26 mouse cellular contexts compared by ENCODE assay signal in genomic region chr8:67143479-67143878, GRCm38 (mm10).
A peak's percentile ranks its signal among the peaks of the same experiment; 100 is the strongest.
DNase-seq lines count a peak whose midpoint lies in the region; ATAC-seq and TF ChIP-seq lines count a peak whose summit lies in the region.
"Had no signal": no experiment of that assay in that cellular context is flagged by ENCODE, and none has a peak within 500 bp of the region (broad histone marks: within the 10 kb centered on the region; RNA-seq: fewer than 3 reads in every experiment).

No protein-coding gene starts in this region.

- no peaks in the 10 kb centered on the region for H3K27me3 ChIP-seq in limb, embryonic 14.5 days (ENCODE audit: control insufficient read depth, insufficient read depth, low read length)
- H3K27me3 ChIP-seq: embryonic facial prominence, embryonic 15.5 days; heart, embryonic 13.5 days; hindbrain, embryonic 15.5 days; limb, embryonic 12.5 days; liver, embryonic 12.5 days; midbrain, embryonic 12.5 days; neural tube, embryonic 13.5 days had no signal

- 29% methylated on average over 4 of the region's 4 CpGs for WGBS in limb, embryonic 14.5 days

- ATAC-seq in frontal cortex, adult (ENCODE audit: low TSS enrichment) = peak; percentile 52; the same call in 1 of the 2 replicates
- no peak for ATAC-seq in limb, embryonic 14.5 days (ENCODE audit: low FRiP score, low read depth)
- ATAC-seq: CD4-positive, CD25-positive, alpha-beta regulatory T cell, adult 4 months; forebrain, embryonic 14.5 days; liver, embryonic 12.5 days; liver, postnatal 0 days had no signal

- H3K4me1 ChIP-seq in limb, embryonic 14.5 days (ENCODE audit: control insufficient read depth, insufficient read depth, low read length) = no peaks in the 10 kb centered on the region
- H3K4me1 ChIP-seq: embryonic facial prominence, embryonic 15.5 days; heart, embryonic 13.5 days; hindbrain, embryonic 15.5 days; limb, embryonic 12.5 days; liver, embryonic 12.5 days; midbrain, embryonic 12.5 days; neural tube, embryonic 13.5 days had no signal

- no peak overlapping the region for H3K9ac ChIP-seq in limb, embryonic 14.5 days (ENCODE audit: low read depth, low read length, severe bottlenecking)
- H3K9ac ChIP-seq: embryonic facial prominence, embryonic 15.5 days; heart, embryonic 13.5 days; hindbrain, embryonic 15.5 days; limb, embryonic 12.5 days; liver, embryonic 12.5 days; liver, postnatal 0 days; midbrain, embryonic 12.5 days; neural tube, embryonic 13.5 days had no signal

- H3K9me3 ChIP-seq in limb, embryonic 14.5 days (ENCODE audit: control insufficient read depth, low read length) = no peaks in the 10 kb centered on the region
- H3K9me3 ChIP-seq: embryonic facial prominence, embryonic 15.5 days; heart, embryonic 13.5 days; hindbrain, embryonic 15.5 days; limb, embryonic 12.5 days; liver, embryonic 12.5 days; midbrain, embryonic 12.5 days; neural tube, embryonic 13.5 days had no signal

- H3K4me2 ChIP-seq in limb, embryonic 14.5 days (replicated peaks; ENCODE audit: low read depth, low read length, severe bottlenecking) = no peak overlapping the region
- H3K4me2 ChIP-seq: embryonic facial prominence, embryonic 15.5 days; heart, embryonic 13.5 days; hindbrain, embryonic 15.5 days; limb, embryonic 12.5 days; liver, embryonic 12.5 days; midbrain, embryonic 12.5 days; neural tube, embryonic 13.5 days had no signal

- DNase-seq in frontal cortex, postnatal 36 days (ENCODE audit: low spot score in 2 of 2) = no peak
- peak; percentile 22 for DNase-seq in NIH3T3 (ENCODE audit: low read depth)
- peak; percentile 28 for DNase-seq in embryo, embryonic 10.5 days (ENCODE audit: low spot score)
- DNase-seq in limb, embryonic 14.5 days (ENCODE audit: low spot score) = peak; percentile 3
- DNase-seq in left cerebral cortex, adult 18-20 months (ENCODE audit: low spot score in 2 of 2) = no peak
- no peak for DNase-seq in adrenal gland, adult 8-10 months
- DNase-seq: adrenal gland, adult 2 months; cerebellum, adult 11 months; cerebellum, adult 9-11 months; heart, postnatal 10 days; kidney, adult 8-10 months; kidney, postnatal 4 days; liver, postnatal 0 days; lung, postnatal 36 days had no signal

- no peak overlapping the region for H3K4me3 ChIP-seq in limb, embryonic 14.5 days (replicated peaks; ENCODE audit: low read length)
- H3K4me3 ChIP-seq: embryonic facial prominence, embryonic 15.5 days; heart, embryonic 13.5 days; hindbrain, embryonic 15.5 days; limb, embryonic 12.5 days; liver, embryonic 12.5 days; midbrain, embryonic 12.5 days; myocyte; neural tube, embryonic 13.5 days had no signal

- H3K27ac ChIP-seq in limb, embryonic 14.5 days (replicated peaks; ENCODE audit: low read depth, low read length) = no peak overlapping the region
- H3K27ac ChIP-seq: embryonic facial prominence, embryonic 15.5 days; heart, embryonic 13.5 days; hindbrain, embryonic 15.5 days; kidney, postnatal 0 days; limb, embryonic 12.5 days; liver, embryonic 12.5 days; midbrain, embryonic 12.5 days; neural tube, embryonic 13.5 days had no signal

- H3K36me3 ChIP-seq in limb, embryonic 14.5 days (ENCODE audit: control insufficient read depth, insufficient read depth, low read length) = no peaks in the 10 kb centered on the region
- H3K36me3 ChIP-seq: embryonic facial prominence, embryonic 15.5 days; heart, embryonic 13.5 days; hindbrain, embryonic 15.5 days; limb, embryonic 12.5 days; liver, embryonic 12.5 days; midbrain, embryonic 12.5 days; neural tube, embryonic 13.5 days had no signal

- TF ChIP-seq POLR2A in limb, embryonic 14.5 days (IDR thresholded peaks at IDR 0.05; ENCODE audit: borderline replicate concordance, extremely low read depth, insufficient read depth, insufficient read length) = no peak

Comparison
In these comparisons a context has a peak if more than half of its experiments do, and no peak if none do; other contexts are left out.
1. DNase-seq: peak in NIH3T3 (single experiment), embryo, embryonic 10.5 days (single experiment) and limb, embryonic 14.5 days (single experiment); none in frontal cortex, postnatal 36 days (0 of 2), left cerebral cortex, adult 18-20 months (0 of 2) and adrenal gland, adult 8-10 months (single experiment).